Mouse (Mus musculus) megakaryocyte, embryonic 14.5 days (primary cell): ENCODE results near the gene Sema4b.

Experiments
- FLI1 ChIP-seq: IDR thresholded peaks from 2 replicates; pipeline ENCODE4 v1.6.1; 2012; ENCODE audit warnings: low read length, inconsistent platforms, mixed read lengths
- GATA1 ChIP-seq: IDR thresholded peaks from 3 replicates; pipeline ENCODE4 v1.6.1; 2012; ENCODE audit warnings: mixed read lengths, low read length, inconsistent platforms, borderline replicate concordance

DNA sequence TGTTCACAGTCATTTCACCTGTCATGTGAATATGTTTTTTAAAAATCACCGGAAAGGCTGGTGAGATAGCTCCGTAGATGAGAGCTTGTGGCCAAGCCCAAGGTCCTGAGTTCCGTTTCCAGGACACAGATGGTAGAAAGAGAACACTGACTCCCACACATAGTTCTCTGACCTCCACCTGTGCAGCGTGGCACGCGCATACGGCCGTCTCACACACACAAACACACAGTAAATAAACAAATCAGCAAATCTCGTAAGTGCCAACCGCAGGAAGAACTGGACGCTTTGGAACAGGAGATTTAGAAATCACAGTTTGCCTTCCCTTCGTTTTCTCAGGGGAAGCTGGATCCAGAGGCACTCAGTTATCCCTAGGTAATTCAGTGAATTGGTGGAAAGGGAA, 860 bp downstream of the Sema4b start:
- TF ChIP-seq GATA1 (no peak), FLI1 (no peak)
